Mouse (Mus musculus): ENCODE measurements around the gene Loxl4. TPM values are rescaled to one million over a fixed set of nuclear protein-coding genes. Genes with fewer than 3 reads are reported as not detected.

Loxl4 gene
- total and polyA plus RNA-seq, 3 experiments: 0.03 to 0.04 TPM; not detected in 1

DNA sequence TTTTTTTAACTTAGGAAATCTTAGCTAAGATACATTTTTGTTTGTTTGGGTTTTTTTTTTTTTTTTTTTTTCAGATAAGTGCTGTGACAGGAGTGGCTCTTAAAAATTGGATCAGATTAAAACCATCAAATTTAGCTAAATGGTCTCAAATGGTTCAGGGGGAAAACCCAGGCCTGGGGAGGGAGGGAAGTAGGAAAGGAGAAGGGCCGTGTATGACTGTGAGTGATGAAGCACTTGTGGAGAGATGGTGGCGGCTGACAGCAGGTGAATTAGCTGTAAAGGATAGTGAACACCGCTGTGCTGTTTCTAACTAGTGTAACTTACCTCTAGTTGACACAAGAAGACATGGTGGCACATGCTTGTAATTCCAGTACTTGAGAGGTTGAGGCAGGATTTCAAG, 53.9 kb downstream of the Loxl4 start:
- peaks cover 3 to 5% of the 10 kb centered on the region in 2 experiments; a peak in 3 of 4 replicates for H3K36me3 ChIP-seq (ENCODE audit: control insufficient read depth in 1 of 2, insufficient read depth in 2 of 2, low read length in 2 of 2)
- H3K4me1 ChIP-seq (ENCODE audit: control insufficient read depth in 1 of 2, insufficient read depth in 2 of 2, low read length in 2 of 2): peaks cover 0 to 4% of the 10 kb centered on the region in 2 experiments; a peak in 2 of 4 replicates
- no peak for TF ChIP-seq NELFE (IDR thresholded peaks at IDR 0.05; ENCODE audit: low read depth, low read length)
- TF ChIP-seq CHD1 (IDR thresholded peaks at IDR 0.05; ENCODE audit: low read depth, low read length): no peak
- TF ChIP-seq ETS1 (IDR thresholded peaks at IDR 0.05; ENCODE audit: low read depth, low read length): no peak
- no peak for TF ChIP-seq KAT2A (conservative IDR thresholded peaks at IDR 0.05; ENCODE audit: low read depth, low read length)
- no peak for TF ChIP-seq EP300 (IDR thresholded peaks at IDR 0.05; ENCODE audit: low read depth in 1 of 2, low read length in 2 of 2)
- TF ChIP-seq ZKSCAN1 (IDR thresholded peaks at IDR 0.05; ENCODE audit: low read depth, low read length): no peak
- no peak for TF ChIP-seq E2F4 (IDR thresholded peaks at IDR 0.05; ENCODE audit: borderline replicate concordance, low read depth, low read length)
- TF ChIP-seq JUND (IDR thresholded peaks at IDR 0.05; ENCODE audit: low read depth, low read length): no peak
- no peak for TF ChIP-seq GABPA (IDR thresholded peaks at IDR 0.05; ENCODE audit: low read depth, low read length)
- TF ChIP-seq ZC3H11A (IDR thresholded peaks at IDR 0.05; ENCODE audit: low read depth, low read length): no peak
- TF ChIP-seq ZMIZ1 (IDR thresholded peaks at IDR 0.05; ENCODE audit: low read depth, low read length): no peak
- TF ChIP-seq CTCF (IDR thresholded peaks at IDR 0.05 in 2 of 3, conservative IDR thresholded peaks at IDR 0.05 in 1 of 3; ENCODE audit: control insufficient read depth in 1 of 3, insufficient read depth in 1 of 3, low read depth in 2 of 3, low read length in 3 of 3, poor library complexity in 1 of 3, severe bottlenecking in 1 of 3): no peak
- TF ChIP-seq MAFK (IDR thresholded peaks at IDR 0.05; ENCODE audit: borderline replicate concordance, low read depth, low read length): no peak
- TF ChIP-seq RAD21 (IDR thresholded peaks at IDR 0.05; ENCODE audit: low read depth, low read length): no peak
- DNase-seq (ENCODE audit: low read depth, low spot score): no peak
- H3K9ac ChIP-seq (ENCODE audit: control insufficient read depth, low read depth, low read length, poor library complexity, severe bottlenecking): no peak overlapping the region
- no peaks in the 10 kb centered on the region for H3K27me3 ChIP-seq (ENCODE audit: control insufficient read depth in 1 of 2, insufficient read depth in 2 of 2, low read length in 2 of 2)
- no peaks in the 10 kb centered on the region for H3K9me3 ChIP-seq (replicated peaks; ENCODE audit: insufficient read depth, low read length)
- no peak overlapping the region for H3K4me3 ChIP-seq (ENCODE audit: control insufficient read depth in 1 of 2, insufficient read depth in 1 of 2, low read depth in 2 of 2, low read length in 2 of 2)
- H3K79me2 ChIP-seq (ENCODE audit: control insufficient read depth, insufficient read depth, low read length, poor library complexity): peaks cover 15% of the 10 kb centered on the region
- no peak overlapping the region for H3K27ac ChIP-seq (ENCODE audit: control insufficient read depth, low read depth, low read length)

Other genes with a start within 250 kb of the Loxl4 start
- not detected in 2 replicates for gene Crtac1, start 181.0 kb downstream of the Loxl4 start, total RNA-seq (2012; rRNA removed)
- under 1 TPM in 1 of 2 experiments, not detected in 1; 0.15 TPM for gene Crtac1, start 181.0 kb downstream of the Loxl4 start, polyA plus RNA-seq (2012; ENCODE audit: insufficient read depth in 1 of 2, insufficient read length in 2 of 2, low read depth in 1 of 2, low replicate concordance in 2 of 2, missing spikeins in 1 of 2)
- gene R3hcc1l, start 94.1 kb downstream of the Loxl4 start, total RNA-seq (2012; rRNA removed): 12.9 and 14.8 TPM in 2 replicates
- 100 to 1,000 TPM in 1 of 2 experiments, 10 to 100 TPM in 1; 21.5 to 119 TPM for gene R3hcc1l, start 94.1 kb downstream of the Loxl4 start, polyA plus RNA-seq (2012; ENCODE audit: insufficient read depth in 1 of 2, insufficient read length in 2 of 2, low read depth in 1 of 2, low replicate concordance in 2 of 2, missing spikeins in 1 of 2)
- gene Pyroxd2, start 140.0 kb upstream of the Loxl4 start, total RNA-seq (2012; rRNA removed): 2.7 and 4.1 TPM in 2 replicates
- gene Pyroxd2, start 140.0 kb upstream of the Loxl4 start, polyA plus RNA-seq (2012; ENCODE audit: insufficient read depth in 1 of 2, insufficient read length in 2 of 2, low read depth in 1 of 2, low replicate concordance in 2 of 2, missing spikeins in 1 of 2): 10 to 100 TPM in 1 of 2 experiments, not detected in 1; 17.0 TPM
- gene Hps1, start 167.2 kb upstream of the Loxl4 start, total RNA-seq (2012; rRNA removed): 20.0 and 22.6 TPM in 2 replicates
- 10 to 100 TPM in 1 of 2 experiments, not detected in 1; 43.3 TPM for gene Hps1, start 167.2 kb upstream of the Loxl4 start, polyA plus RNA-seq (2012; ENCODE audit: insufficient read depth in 1 of 2, insufficient read length in 2 of 2, low read depth in 1 of 2, low replicate concordance in 2 of 2, missing spikeins in 1 of 2)

Measured in MEL (cell line).